Mouse (Mus musculus): ENCODE measurements around the gene Vnn3. TPM values are rescaled to one million over a fixed set of nuclear protein-coding genes. Genes with fewer than 3 reads are reported as not detected.

Vnn3 gene
- polyA plus RNA-seq (2012; rRNA removed) = 77.4 and 81.1 TPM in 2 replicates

GRCm38 (mm10) chr10:23851228-23851912 is at the start of gene Vnn3:
Vnn3 (plus strand) TSS chr10:23851462.

GRCm38 (mm10) chr10:23894601-23895349 is 43.5 kb downstream of the Vnn3 start, which contains the start of gene Vnn1:
Vnn1 (plus strand) TSS chr10:23894688.

Other genes starting within 250 kb of the Vnn3 start
- 3,007 and 3,504 TPM in 2 replicates for gene Rps12, start 64.2 kb upstream of the Vnn3 start, polyA plus RNA-seq (2012; rRNA removed)
- 2.1 and 2.2 TPM in 2 replicates for gene Slc18b1, start 54.5 kb upstream of the Vnn3 start, polyA plus RNA-seq (2012; rRNA removed)
- gene Vnn1, start 43.2 kb downstream of the Vnn3 start, polyA plus RNA-seq (2012; rRNA removed) = 25.8 and 28.8 TPM in 2 replicates
- not detected in 2 replicates for gene Taar1, start 68.9 kb downstream of the Vnn3 start, polyA plus RNA-seq (2012; rRNA removed)
- gene Taar2, start 87.1 kb downstream of the Vnn3 start, polyA plus RNA-seq (2012; rRNA removed) = 0.03 TPM in 1 of 2 replicates, not detected in the other
- not detected in 2 replicates for gene Taar3, start 98.1 kb downstream of the Vnn3 start, polyA plus RNA-seq (2012; rRNA removed)
- gene Taar4, start 109.0 kb downstream of the Vnn3 start, polyA plus RNA-seq (2012; rRNA removed) = not detected in 2 replicates
- not detected in 2 replicates for gene Taar5, start 119.2 kb downstream of the Vnn3 start, polyA plus RNA-seq (2012; rRNA removed)
- gene Taar6, start 134.2 kb downstream of the Vnn3 start, polyA plus RNA-seq (2012; rRNA removed) = not detected in 2 replicates
- not detected in 2 replicates for gene Taar7a, start 142.0 kb downstream of the Vnn3 start, polyA plus RNA-seq (2012; rRNA removed)
- not detected in 2 replicates for gene Taar7b, start 148.5 kb downstream of the Vnn3 start, polyA plus RNA-seq (2012; rRNA removed)
- not detected in 2 replicates for gene Taar7d, start 175.8 kb downstream of the Vnn3 start, polyA plus RNA-seq (2012; rRNA removed)
- gene Taar7e, start 186.2 kb downstream of the Vnn3 start, polyA plus RNA-seq (2012; rRNA removed) = not detected in 2 replicates
- not detected in 2 replicates for gene Taar7f, start 198.0 kb downstream of the Vnn3 start, polyA plus RNA-seq (2012; rRNA removed)
- gene Taar8a, start 225.0 kb downstream of the Vnn3 start, polyA plus RNA-seq (2012; rRNA removed) = not detected in 2 replicates
- gene Taar8b, start 240.8 kb downstream of the Vnn3 start, polyA plus RNA-seq (2012; rRNA removed) = not detected in 2 replicates